Mouse (Mus musculus) neural tube, postnatal 0 days (tissue): ENCODE data around the gene Cirbp. TPM values are rescaled to one million over a fixed set of nuclear protein-coding genes. Genes with fewer than 3 reads are reported as not detected.

Source experiments
- polyA plus RNA-seq: library from polyadenylated mRNA; unstranded; fragments of >200 nt; fragmentation: Nextera tagmentation; extraction: Ambion mirVana; gene quantifications from 2 replicates; pipeline ENCODE4 v1.2.1, GENCODE M21; 2015

Gene Cirbp
- polyA plus RNA-seq, result 566 and 579 TPM in 2 replicates

GRCm38 (mm10) chr10:80165392-80166128 lies at the start of gene Cirbp:
Gene Cirbp, plus strand, starts transcription at chr10:80165985.

GRCm38 (mm10) chr10:80138553-80139438 lies 27.0 kb upstream of the Cirbp start, which contains the start of gene Atp5d:
Gene Atp5d, plus strand, starts transcription at chr10:80138632.

GRCm38 (mm10) chr10:80140666-80141035 lies 25.1 kb upstream of the Cirbp start, which contains the start of gene Cbarp:
Gene Cbarp, minus strand, starts transcription at chr10:80140835.

GRCm38 (mm10) chr10:80147719-80148601 lies 17.8 kb upstream of the Cirbp start, which contains the start of gene Midn:
Gene Midn, plus strand, starts transcription at chr10:80148272.

GRCm38 (mm10) chr10:80172527-80173292 lies 6.9 kb downstream of the Cirbp start, which contains the start of gene 1600002K03Rik:
Gene 1600002K03Rik, plus strand, starts transcription at chr10:80172944.

GRCm38 (mm10) chr10:80179068-80180051 lies 13.6 kb downstream of the Cirbp start, which contains the start of gene Efna2:
Gene Efna2, plus strand, starts transcription at chr10:80179482.

Other genes with a start within 250 kb of the Cirbp start
- gene Kiss1r, start 249.0 kb upstream of the Cirbp start, polyA plus RNA-seq, result 3.6 and 3.7 TPM in 2 replicates
- gene R3hdm4, start 244.8 kb upstream of the Cirbp start, polyA plus RNA-seq, result 268 and 306 TPM in 2 replicates
- 1.7 and 3.0 TPM in 2 replicates for gene Arid3a, start 238.9 kb upstream of the Cirbp start, polyA plus RNA-seq
- gene Wdr18, start 205.8 kb upstream of the Cirbp start, polyA plus RNA-seq, result 108 and 110 TPM in 2 replicates
- gene Grin3b, start 195.3 kb upstream of the Cirbp start, polyA plus RNA-seq, result 0.24 and 0.35 TPM in 2 replicates
- gene Tmem259, start 181.7 kb upstream of the Cirbp start, polyA plus RNA-seq, result 33.5 and 35.6 TPM in 2 replicates
- gene Cnn2, start 177.4 kb upstream of the Cirbp start, polyA plus RNA-seq, result 19.9 and 20.5 TPM in 2 replicates
- 2.6 TPM in 2 replicates for gene Abca7, start 169.5 kb upstream of the Cirbp start, polyA plus RNA-seq
- 1.9 TPM in 2 replicates for gene Arhgap45, start 149.3 kb upstream of the Cirbp start, polyA plus RNA-seq
- gene Polr2e, start 126.2 kb upstream of the Cirbp start, polyA plus RNA-seq, result 138 and 143 TPM in 2 replicates
- gene Gpx4, start 118.8 kb upstream of the Cirbp start, polyA plus RNA-seq, result 738 and 765 TPM in 2 replicates
- 8.5 and 9.0 TPM in 2 replicates for gene Sbno2, start 60.4 kb upstream of the Cirbp start, polyA plus RNA-seq
- 14.6 and 18.3 TPM in 2 replicates for gene Stk11, start 50.2 kb upstream of the Cirbp start, polyA plus RNA-seq
- 803 and 819 TPM in 2 replicates for gene Atp5d, start 27.4 kb upstream of the Cirbp start, polyA plus RNA-seq
- gene Cbarp, start 25.1 kb upstream of the Cirbp start, polyA plus RNA-seq, result 110 and 138 TPM in 2 replicates
- gene Midn, start 17.7 kb upstream of the Cirbp start, polyA plus RNA-seq, result 16.4 and 21.8 TPM in 2 replicates
- gene 1600002K03Rik, start 7.0 kb downstream of the Cirbp start, polyA plus RNA-seq, result 6.4 and 8.1 TPM in 2 replicates
- 28.7 and 30.4 TPM in 2 replicates for gene Efna2, start 13.5 kb downstream of the Cirbp start, polyA plus RNA-seq
- 37.7 and 42.6 TPM in 2 replicates for gene Mum1, start 60.4 kb downstream of the Cirbp start, polyA plus RNA-seq
- 488 and 508 TPM in 2 replicates for gene Ndufs7, start 83.1 kb downstream of the Cirbp start, polyA plus RNA-seq
- 28.8 and 33.0 TPM in 2 replicates for gene Gamt, start 95.0 kb downstream of the Cirbp start, polyA plus RNA-seq
- gene Dazap1, start 95.5 kb downstream of the Cirbp start, polyA plus RNA-seq, result 32.5 and 35.2 TPM in 2 replicates
- 656 and 679 TPM in 2 replicates for gene Rps15, start 126.5 kb downstream of the Cirbp start, polyA plus RNA-seq
- gene Apc2, start 130.0 kb downstream of the Cirbp start, polyA plus RNA-seq, result 70.9 and 88.2 TPM in 2 replicates
- gene 2310011J03Rik, start 154.6 kb downstream of the Cirbp start, polyA plus RNA-seq, result 37.1 and 37.5 TPM in 2 replicates
- gene Pcsk4, start 163.5 kb downstream of the Cirbp start, polyA plus RNA-seq, result 11.0 and 13.5 TPM in 2 replicates
- gene Reep6, start 164.0 kb downstream of the Cirbp start, polyA plus RNA-seq, result 5.6 and 5.7 TPM in 2 replicates
- gene Adamtsl5, start 182.4 kb downstream of the Cirbp start, polyA plus RNA-seq, result 3.5 and 4.6 TPM in 2 replicates
- gene Plk5, start 190.5 kb downstream of the Cirbp start, polyA plus RNA-seq, result 8.5 and 8.6 TPM in 2 replicates
- gene Mex3d, start 221.7 kb downstream of the Cirbp start, polyA plus RNA-seq, result 13.1 and 15.0 TPM in 2 replicates
- gene Mbd3, start 233.6 kb downstream of the Cirbp start, polyA plus RNA-seq, result 161 and 183 TPM in 2 replicates
- gene Uqcr11, start 240.8 kb downstream of the Cirbp start, polyA plus RNA-seq, result 1,108 and 1,127 TPM in 2 replicates